Mouse (Mus musculus) cerebellum, adult 9-10 months (tissue): ENCODE measurements around the gene Syde2.
A peak's percentile ranks its signal among the peaks of the same experiment; 100 is the strongest.
"Not testable (repeated sequence)": the region's sequence is repeated elsewhere in the genome, so short reads cannot be mapped to it uniquely, and the experiment has no call there.

Experiments
- DNase-seq: peaks from one replicate; pipeline ENCODE4 v3.0.0; 2022

Gene Syde2

DNA sequence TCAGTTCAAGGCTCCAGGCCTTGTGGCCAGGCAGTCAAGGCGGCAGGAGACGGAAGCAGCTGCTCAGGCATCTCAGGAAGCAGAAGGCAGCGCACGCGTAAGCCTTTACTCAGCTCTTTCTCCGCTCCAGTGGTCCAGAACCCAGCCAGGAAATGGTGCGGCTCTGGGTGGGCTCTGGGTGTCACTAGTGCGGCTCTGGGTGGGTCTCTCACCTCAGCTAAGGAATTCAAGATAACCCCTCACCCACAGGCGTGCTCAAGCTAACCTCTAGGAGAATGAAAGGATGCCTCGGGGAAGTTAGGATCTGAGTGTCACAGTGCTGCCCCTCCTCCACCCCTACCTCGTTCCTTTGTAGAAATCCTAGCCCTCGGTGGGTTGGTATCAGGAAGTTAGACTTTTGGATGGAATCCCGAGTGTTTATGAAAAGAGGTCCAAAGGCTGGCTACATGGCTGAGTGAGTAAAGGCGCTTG, 18.6 kb upstream of the Syde2 start:
- DNase-seq = no peak

GRCm38 (mm10) chr3:145971501-145971900, 16.2 kb upstream of the Syde2 start:
- DNase-seq = no peak

GRCm38 (mm10) chr3:145974986-145975385, 12.7 kb upstream of the Syde2 start:
- no peak for DNase-seq

DNA sequence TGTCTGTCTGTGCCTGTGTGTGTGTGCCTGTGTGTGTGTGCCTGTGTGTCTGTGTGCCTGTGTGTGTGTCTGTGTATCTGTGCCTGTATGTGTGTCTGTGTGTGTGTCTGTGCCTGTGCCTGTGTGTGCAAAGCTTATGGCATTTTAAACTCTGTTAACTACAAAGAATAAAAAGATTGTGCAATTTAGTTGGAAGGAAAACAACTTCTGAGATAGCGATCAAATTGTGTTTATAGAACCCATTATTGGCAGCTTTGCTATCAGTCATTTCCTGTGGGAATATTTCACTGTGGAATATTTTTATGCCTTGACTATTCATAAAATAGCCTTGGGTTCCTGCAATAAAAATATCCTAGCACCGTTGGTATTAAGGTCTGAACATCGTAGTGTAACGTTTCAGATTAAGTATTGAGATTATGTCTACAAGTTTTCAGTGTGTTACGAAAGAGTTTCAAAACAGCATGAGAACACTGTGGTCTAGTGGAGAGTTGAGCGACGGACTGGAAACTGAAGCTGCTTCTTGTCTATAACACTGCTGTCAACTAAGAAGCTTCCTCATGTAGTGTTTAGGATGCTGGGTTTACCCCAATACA, 2.2 kb upstream of the Syde2 start:
- DNase-seq = no peak

GRCm38 (mm10) chr3:145986317-145987001, 1.2 kb upstream of the Syde2 start:
- no peak for DNase-seq

DNA sequence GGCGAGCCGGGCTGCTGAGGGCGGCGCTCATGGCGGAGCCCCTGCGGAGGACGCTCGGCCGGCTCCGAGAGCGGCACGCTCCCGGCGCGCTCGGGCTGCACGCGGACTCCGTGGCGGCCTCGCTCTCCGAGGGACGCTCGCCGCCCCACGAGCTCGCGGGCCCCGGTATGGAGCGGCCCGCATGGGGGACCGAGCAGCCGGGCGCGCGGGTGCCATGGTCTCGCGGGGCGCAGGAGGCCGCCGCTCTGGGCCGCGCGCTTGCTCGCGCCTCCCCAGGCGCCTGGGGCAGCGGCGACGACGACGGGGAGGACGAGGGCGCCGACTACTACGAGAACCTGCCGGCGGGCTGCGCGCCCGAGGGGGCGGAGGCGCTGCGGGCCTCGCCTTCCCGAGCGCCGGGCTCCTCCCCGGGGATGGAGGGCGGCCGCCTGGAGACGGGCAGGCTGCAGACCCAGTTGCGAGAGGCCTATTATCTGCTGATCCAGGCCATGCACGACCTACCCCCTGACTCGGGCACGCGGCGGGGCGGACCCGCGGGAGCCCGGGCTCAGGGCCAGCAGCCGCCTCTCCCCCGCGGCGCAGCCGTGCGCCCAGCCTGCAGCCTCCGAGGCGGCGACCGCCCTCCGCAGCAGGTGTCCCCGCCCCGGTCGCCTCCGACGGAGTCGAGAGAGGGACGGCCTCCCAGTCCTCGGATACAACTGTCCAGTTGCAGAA, 457 bp downstream of the Syde2 start:
- DNase-seq = no peak

DNA sequence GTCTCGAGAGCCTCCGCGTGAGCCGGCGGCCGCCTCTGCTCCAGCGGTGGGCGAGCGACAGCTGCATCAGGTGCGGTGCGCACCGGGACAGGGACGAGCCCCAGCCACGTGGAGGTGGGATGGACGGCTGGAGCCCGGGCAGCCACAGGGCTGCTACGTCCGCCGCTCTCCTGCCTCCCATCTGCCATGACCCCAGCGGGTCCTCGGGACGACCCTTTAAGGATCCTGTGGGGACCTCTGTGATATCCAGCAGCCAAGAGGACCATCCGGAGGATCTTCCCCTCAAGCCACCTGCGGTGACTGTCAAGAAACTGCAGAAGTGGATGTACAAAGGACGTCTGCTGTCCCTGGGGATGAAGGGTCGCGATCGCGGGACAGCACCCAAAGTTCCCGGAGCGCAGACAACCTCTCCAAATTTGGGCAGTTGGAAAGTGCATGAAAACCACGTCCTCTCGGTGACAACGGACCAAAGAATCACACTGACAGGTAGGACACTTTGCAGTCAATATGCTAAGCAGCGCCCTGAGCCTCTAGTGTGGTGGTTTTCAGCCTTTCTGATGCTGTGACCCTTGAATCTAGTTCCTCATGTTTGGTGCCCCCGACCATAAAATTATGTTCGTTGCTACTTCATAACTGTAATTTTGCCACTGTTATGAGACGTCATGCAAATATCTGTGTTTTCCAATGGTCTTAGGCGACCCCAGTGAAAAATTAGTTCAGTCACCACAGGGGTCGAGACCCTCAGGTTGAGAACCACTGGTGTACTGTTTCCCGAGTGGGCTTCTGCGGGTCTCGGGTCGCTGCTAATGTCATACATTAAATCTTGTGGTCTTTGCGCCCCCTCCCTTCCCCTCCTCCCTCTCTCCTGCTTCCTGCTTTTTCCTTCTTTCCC, 1.3 kb downstream of the Syde2 start:
- no peak for DNase-seq

- no peak for DNase-seq
Observed at GRCm38 (mm10) chr3:145989576-145990081, 2.0 kb downstream of the Syde2 start.

- no peak for DNase-seq
Observed at GRCm38 (mm10) chr3:145991130-145991529, 3.5 kb downstream of the Syde2 start.

GRCm38 (mm10) chr3:145991976-145992730, 4.5 kb downstream of the Syde2 start:
- DNase-seq = no peak

DNA sequence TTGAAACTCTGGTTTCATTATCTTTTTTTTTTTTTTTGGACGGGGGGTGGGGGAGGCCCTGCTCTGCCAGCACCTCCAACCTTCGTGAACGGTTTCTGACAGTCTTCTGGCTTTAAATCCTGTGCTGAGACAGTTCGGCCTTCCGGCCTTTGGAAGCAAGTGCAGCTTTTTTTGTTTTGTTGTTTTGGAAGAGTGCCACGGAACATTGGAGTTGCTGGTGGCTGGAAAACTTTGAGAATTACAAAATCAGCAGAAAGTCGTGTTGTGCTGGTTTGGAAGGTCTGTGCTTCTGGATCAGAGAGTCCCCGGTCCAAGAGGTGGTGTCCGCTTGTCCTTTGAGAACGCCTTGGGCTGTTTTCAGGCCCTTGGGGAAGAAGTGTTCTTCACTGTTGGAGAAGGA, 5.1 kb downstream of the Syde2 start:
- DNase-seq = peak; percentile 13

GRCm38 (mm10) chr3:145993481-145994201, 6.0 kb downstream of the Syde2 start:
- DNase-seq = no peak

GRCm38 (mm10) chr3:145995489-145995888, 7.8 kb downstream of the Syde2 start:
- no peak for DNase-seq

DNA sequence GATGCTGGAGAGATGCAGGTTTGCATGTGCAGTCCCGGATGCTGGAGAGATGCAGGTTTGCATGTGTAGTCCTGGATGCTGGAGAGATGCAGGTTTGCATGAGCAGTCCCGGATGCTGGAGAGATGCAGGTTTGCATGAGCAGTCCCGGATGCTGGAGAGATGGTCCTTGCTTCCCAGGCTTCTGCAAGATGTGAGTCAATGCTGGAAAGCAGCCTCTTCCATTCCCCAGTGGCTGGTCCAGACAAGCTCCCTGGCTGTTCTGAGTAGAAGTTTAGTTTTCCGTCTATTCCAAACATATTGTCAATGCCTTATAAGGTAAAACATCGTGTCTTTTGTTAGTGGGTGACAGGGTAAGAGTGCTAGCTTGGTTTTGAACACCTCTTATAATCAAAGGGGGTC, 8.9 kb downstream of the Syde2 start:
- DNase-seq = not testable (repeated sequence)

DNA sequence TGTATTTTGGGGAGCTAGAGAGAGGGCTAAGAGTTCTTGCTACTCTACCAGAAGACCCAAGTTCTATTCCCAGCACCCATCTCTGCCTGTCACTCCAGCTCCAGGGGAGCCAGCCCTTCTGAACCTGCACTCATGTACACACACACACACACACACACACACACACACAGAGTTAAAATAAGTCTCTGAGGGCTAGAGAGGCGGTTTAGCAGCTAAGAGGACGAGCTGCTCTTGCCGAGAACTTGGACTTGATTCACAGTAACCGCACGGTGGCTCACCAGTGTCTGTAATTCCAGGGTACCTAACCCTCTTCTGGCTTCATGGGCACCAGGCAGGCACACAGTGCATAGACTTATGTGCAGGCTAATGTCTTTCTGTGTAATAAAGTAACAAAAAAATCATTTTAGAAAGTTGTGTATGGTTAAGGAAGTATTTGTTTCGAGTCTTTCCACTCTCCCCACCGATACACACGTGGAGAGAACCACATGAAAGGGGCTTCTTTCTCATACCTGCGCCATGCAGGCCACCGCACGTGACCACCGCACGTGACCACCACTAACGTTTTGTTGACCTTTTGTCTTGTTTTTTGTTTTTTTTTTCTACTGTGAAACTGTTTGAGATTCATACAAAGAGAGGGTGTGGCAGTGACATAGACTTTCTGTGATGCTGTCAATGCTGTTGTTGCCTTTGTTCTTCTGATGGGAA, 16.8 kb downstream of the Syde2 start:
- no peak for DNase-seq

GRCm38 (mm10) chr3:146007872-146008271, 20.2 kb downstream of the Syde2 start:
- no peak for DNase-seq

DNA sequence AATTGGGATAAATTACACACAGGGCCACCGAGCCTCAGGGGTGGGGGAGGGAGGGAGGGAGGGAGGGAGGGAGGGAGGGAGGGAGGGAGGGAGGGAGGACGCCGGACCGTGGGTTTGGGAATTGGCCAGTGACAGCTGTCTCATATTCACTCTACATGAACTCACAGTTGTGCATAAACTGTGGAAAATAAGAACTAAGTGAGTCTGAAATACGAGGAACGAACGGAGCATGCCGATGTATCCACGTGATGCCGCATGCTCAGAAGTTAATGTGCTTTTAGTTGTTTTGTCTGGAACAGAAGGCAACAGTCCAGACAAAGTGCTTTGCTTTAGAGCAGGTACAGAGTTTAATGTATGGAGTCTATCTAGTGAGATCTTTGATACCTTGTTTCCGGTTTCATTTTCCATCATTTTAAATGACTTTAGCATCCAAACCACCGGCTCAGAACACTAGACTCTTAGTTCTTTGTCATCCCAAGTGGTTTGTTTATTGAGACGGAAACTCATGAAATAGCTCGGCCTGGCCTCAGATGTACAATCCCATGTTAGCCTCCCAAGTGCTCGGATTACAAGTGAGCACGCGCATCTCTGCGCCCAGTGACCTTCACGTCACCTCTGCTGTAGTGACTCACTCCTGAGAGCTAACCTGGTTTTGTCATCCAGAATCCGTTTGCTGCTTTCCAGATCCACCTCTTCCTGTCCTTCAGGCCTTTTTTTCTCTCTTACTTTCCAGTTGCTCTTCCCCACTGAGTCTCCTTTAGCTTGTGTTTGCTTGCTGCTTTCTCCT, 22.4 kb downstream of the Syde2 start:
- DNase-seq = no peak

- DNase-seq = no peak
Observed at GRCm38 (mm10) chr3:146010751-146011150, 23.1 kb downstream of the Syde2 start.

- no peak for DNase-seq
Observed at GRCm38 (mm10) chr3:146011544-146012218, 24.0 kb downstream of the Syde2 start.
